Mouse (Mus musculus) heart, postnatal 0 days (tissue): Measurements from ENCODE around the gene Lhcgr. TPM values are rescaled to one million over a fixed set of nuclear protein-coding genes. Genes with fewer than 3 reads are reported as not detected.

Source experiments
- ATAC-seq: fragments of 200-750 bp; cut with Nextera tagmentation; 2 replicates; pipeline ENCODE4 v1.8.0; 2017; ENCODE audit warnings: low read depth, moderate number of reproducible peaks, moderate library complexity; ENCODE audit not compliant: insufficient read depth
- DNase-seq: peaks from one replicate; pipeline ENCODE4 v3.0.0-alpha.2; 2016; ENCODE audit warnings: low spot score
- H3K27ac ChIP-seq: fragments of 300-500 bp; sonication (generic); 2 replicates; pipeline ENCODE4 v1.5.1; 2014; ENCODE audit warnings: low read depth, mild to moderate bottlenecking
- H3K27me3 ChIP-seq: fragments of 300-500 bp; sonication (generic); 2 replicates; pipeline ENCODE4 v1.6.1; 2014; ENCODE audit warnings: low read length, mixed read lengths; ENCODE audit not compliant: control insufficient read depth, insufficient read depth
- H3K36me3 ChIP-seq: fragments of 300-500 bp; sonication (generic); replicated peaks from 2 replicates; pipeline ENCODE4 v1.6.1; 2014; ENCODE audit warnings: low read length, mixed read lengths; ENCODE audit not compliant: control insufficient read depth, insufficient read depth
- H3K4me1 ChIP-seq: fragments of 300-500 bp; sonication (generic); 2 replicates; pipeline ENCODE4 v1.6.1; 2014; ENCODE audit warnings: antibody characterized with exemption; ENCODE audit not compliant: control insufficient read depth, insufficient read depth
- H3K4me2 ChIP-seq: fragments of 300-500 bp; sonication (generic); 2 replicates; pipeline ENCODE4 v1.6.1; 2014; ENCODE audit warnings: low read depth, mild to moderate bottlenecking, low read length, moderate library complexity
- H3K4me3 ChIP-seq: fragments of 300-500 bp; sonication (generic); 2 replicates; pipeline ENCODE4 v1.5.1; 2014; ENCODE audit warnings: low read depth, low read length
- H3K9ac ChIP-seq: fragments of 300-500 bp; sonication (generic); replicated peaks from 2 replicates; pipeline ENCODE4 v1.6.1; 2014; ENCODE audit warnings: low read depth, low read length, mixed read lengths
- H3K9me3 ChIP-seq: fragments of 300-500 bp; sonication (generic); replicated peaks from 2 replicates; pipeline ENCODE4 v1.6.1; 2016; ENCODE audit warnings: low read length; ENCODE audit not compliant: control insufficient read depth
- CTCF ChIP-seq: IDR thresholded peaks from 2 replicates; pipeline ENCODE4 v1.5.1; 2016; ENCODE audit warnings: antibody characterized with exemption, control low read depth, low read depth
- EP300 ChIP-seq: IDR thresholded peaks from 2 replicates; pipeline ENCODE4 v1.6.1; 2016; ENCODE audit warnings: antibody characterized with exemption, low read depth
- WGBS: fragments of 180-500 bp; shearing (Covaris S2); extraction: QIAGEN DNeasy Blood & Tissue Kit; methylation state at CpG from one replicate; pipeline ENCODE4 v1.1.7; 2014; 5-methylcytosine and 5-hydroxymethylcytosine counted together
- polyA plus RNA-seq: library from polyadenylated mRNA; unstranded; fragments of >200 nt; fragmentation: Nextera tagmentation; extraction: Ambion mirVana; gene quantifications from 2 replicates; pipeline ENCODE4 v1.2.1, GENCODE M21; 2015
- total RNA-seq: library from RNA; depleted of rRNA; stranded (reverse); fragments of >200 nt; gene quantifications from 2 replicates; pipeline ENCODE4 v1.2.3, GENCODE M21; 2014; ENCODE audit warnings: low replicate concordance

The Lhcgr gene
- total and polyA plus RNA-seq, 2 experiments from 2014 or later, result 0.10 TPM; not detected in 1

DNA sequence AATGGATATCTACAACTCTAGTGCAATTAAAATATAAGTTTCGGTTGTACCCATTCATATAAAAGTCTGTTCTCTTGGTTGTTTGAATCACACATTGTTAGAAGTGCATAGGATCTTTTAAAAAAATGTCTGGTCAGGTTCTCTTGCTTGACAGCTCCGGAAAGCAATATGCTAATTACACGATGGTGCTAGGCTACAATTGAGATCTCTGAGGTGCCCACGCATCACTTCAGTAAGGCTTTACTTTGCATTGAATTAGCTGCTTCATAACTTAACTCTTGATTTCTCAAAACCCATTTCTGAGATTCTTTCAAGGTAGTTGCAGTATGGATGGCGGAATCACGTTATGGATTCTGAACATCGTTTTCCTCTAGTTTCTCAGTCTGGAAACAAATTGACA is 21.7 kb downstream of the Lhcgr start:
- no peak for DNase-seq
- WGBS, result 80% methylated on average over 7 of the region's 7 CpGs
- Histone ChIP-seq H3K9ac (no peak overlapping the region), H3K4me2 (no peak overlapping the region), H3K27ac (no peak overlapping the region), H3K27me3 (no peaks in the 10 kb centered on the region), H3K36me3 (no peaks in the 10 kb centered on the region), H3K4me1 (no peaks in the 10 kb centered on the region), H3K4me3 (no peak overlapping the region), H3K9me3 (no peaks in the 10 kb centered on the region)
- no peak for ATAC-seq
- TF ChIP-seq EP300 (no peak), CTCF (no peak)

DNA sequence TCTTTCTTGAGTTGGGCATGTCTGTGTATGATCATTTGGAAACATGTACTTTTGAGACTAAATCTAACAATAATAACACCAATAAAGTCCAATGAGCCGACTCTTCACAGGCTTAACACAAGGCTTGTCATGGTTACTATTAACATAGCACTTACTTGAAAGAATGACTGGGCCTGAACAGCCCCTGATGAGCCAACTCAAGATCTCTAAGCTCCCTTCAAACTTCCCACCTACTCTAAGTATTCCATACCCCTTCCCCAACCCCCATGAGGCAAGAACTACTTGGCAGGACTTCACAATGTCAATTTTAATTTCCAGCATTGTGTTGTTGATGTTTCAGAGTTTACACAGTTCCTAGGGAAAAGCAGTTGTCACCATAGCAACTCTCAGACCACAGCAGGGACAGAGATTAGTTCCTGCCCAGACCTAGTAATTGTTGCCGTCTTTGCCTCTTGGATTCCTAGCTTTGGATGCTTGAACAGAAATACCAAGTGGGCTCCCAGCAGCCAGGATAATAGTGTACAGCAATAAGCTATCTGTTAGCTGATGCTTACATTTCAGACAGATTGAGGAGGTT is 22.4 kb downstream of the Lhcgr start:
- WGBS, result 49% methylated on average over 2 of the region's 2 CpGs
- H3K4me1 ChIP-seq, result no peaks in the 10 kb centered on the region
- H3K27ac ChIP-seq, result no peak overlapping the region
- H3K27me3 ChIP-seq, result no peaks in the 10 kb centered on the region
- TF ChIP-seq CTCF (no peak), EP300 (no peak)
- H3K4me3 ChIP-seq, result no peak overlapping the region
- no peak overlapping the region for H3K9ac ChIP-seq
- H3K9me3 ChIP-seq, result no peaks in the 10 kb centered on the region
- DNase-seq (no peak), ATAC-seq (no peak)
- no peak overlapping the region for H3K4me2 ChIP-seq
- no peaks in the 10 kb centered on the region for H3K36me3 ChIP-seq

DNA sequence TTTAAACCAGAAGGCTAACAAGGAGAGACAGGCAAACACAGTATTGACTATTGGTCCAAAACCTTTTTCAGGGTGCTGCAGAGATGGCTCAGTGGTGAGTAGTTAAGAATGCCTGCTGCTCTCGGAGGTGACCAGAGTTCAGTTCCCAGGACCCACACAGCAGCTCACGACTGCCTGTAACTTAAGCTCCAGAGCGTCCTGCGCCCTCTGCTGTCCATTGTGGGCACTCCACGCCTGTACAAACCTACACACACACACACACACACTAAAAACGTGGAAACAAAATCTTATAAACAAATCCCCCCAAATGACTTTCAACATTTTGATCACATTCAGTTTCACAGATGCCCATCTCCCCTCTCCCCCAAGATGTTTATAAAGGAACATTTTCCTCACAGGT is 24.9 kb downstream of the Lhcgr start:
- Histone ChIP-seq H3K9ac (no peak overlapping the region), H3K4me2 (no peak overlapping the region), H3K36me3 (no peaks in the 10 kb centered on the region), H3K27ac (no peak overlapping the region), H3K4me3 (no peak overlapping the region), H3K9me3 (no peaks in the 10 kb centered on the region), H3K27me3 (no peaks in the 10 kb centered on the region), H3K4me1 (no peaks in the 10 kb centered on the region)
- DNase-seq (no peak), ATAC-seq (no peak)
- WGBS, result 80% methylated on average over 6 of the region's 6 CpGs
- TF ChIP-seq CTCF (no peak), EP300 (no peak)

DNA sequence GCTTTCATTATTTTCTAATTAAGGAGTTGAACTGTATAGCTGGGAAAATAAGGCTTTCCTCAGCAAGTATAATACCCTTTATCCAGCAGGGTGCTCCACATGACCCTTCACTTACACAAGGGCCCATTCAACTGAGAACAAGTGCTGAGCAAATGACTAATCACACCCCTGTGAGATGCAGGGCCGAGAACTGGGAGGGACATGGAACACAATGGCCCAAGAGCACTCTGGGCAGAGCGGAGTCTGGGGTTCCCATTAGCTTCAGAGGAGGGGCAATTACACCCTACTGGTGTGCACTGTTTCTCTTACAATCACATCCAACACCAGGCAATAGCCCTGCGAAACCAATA is 27.7 kb downstream of the Lhcgr start:
- ATAC-seq, result no peak
- no peak for TF ChIP-seq CTCF
- TF ChIP-seq EP300, result no peak
- H3K27ac ChIP-seq, result no peak overlapping the region
- 77% methylated on average over 3 of the region's 3 CpGs for WGBS
- DNase-seq, result no peak
- H3K4me2 ChIP-seq, result no peak overlapping the region
- H3K9ac ChIP-seq, result no peak overlapping the region
- H3K9me3 ChIP-seq, result no peaks in the 10 kb centered on the region
- no peaks in the 10 kb centered on the region for H3K4me1 ChIP-seq
- H3K4me3 ChIP-seq, result no peak overlapping the region
- no peaks in the 10 kb centered on the region for H3K27me3 ChIP-seq
- no peaks in the 10 kb centered on the region for H3K36me3 ChIP-seq

DNA sequence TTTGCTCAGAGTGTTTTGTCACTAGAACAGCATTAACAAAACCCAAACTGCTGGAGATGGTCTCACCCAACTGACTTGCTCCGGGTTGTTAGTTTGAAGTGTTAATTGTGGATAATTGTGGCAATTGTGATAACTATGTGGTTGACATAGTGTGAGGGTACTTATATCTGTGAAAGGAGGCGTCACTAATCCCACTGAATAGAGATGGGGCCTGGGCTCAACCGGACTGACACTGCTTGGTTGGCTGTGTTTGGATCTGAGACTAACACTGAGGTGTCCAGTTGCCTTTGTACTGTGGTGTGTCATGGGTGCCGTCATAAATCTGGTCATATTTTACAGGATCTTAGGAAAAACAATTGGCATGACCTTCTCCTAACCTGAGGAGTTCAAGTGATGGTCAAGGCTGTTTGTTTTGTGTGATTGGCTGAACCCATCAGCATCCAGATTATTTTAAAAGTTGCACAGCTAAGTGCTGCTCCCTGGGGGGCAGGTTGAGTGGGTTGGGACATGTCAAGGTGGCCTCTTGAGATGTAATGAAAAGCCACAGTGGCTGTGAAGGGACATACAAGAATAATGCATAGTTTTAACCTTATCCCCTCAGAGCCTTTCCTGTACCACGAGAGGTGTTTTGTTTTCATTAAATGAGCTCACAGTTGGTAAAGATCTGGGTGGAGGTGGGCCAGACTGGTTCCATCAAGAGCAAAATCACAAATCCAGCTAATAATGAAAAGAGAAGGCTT is 28.2 kb downstream of the Lhcgr start:
- no peaks in the 10 kb centered on the region for H3K4me1 ChIP-seq
- H3K27ac ChIP-seq, result no peak overlapping the region
- no peaks in the 10 kb centered on the region for H3K27me3 ChIP-seq
- no peak overlapping the region for H3K4me3 ChIP-seq
- H3K9ac ChIP-seq, result no peak overlapping the region
- ATAC-seq (no peak), DNase-seq (no peak)
- TF ChIP-seq CTCF, result no peak
- no peaks in the 10 kb centered on the region for H3K9me3 ChIP-seq
- no peaks in the 10 kb centered on the region for H3K36me3 ChIP-seq
- H3K4me2 ChIP-seq, result no peak overlapping the region
- WGBS, result 53% methylated on average over 5 of the region's 5 CpGs

DNA sequence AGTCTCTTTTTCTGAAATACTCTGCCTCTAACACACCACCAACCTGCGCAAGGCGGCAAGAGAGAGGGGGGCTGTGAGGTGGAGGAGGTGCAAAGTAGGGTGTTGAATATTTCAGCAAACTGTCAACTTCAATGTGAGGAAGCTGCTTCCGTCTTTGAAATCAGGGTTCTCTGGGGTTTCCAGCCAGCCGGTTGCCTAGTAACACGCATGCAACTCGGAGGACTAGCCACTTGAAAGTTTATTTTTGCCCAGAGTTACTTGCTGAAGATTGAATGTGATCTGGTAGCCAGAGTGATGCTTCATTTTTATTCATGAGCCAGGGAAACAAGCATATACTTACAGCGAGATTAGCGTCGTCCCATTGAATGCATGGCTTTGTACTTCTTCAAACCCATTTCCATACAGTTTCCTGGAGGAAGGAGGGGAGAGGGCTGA is 33.8 kb downstream of the Lhcgr start:
- 0 out of 2 replicates have a peak, but pooled peaks cover 3% of the 10 kb centered on the region for H3K4me1 ChIP-seq
- no peaks in the 10 kb centered on the region for H3K36me3 ChIP-seq
- TF ChIP-seq CTCF, result no peak
- no peak for TF ChIP-seq EP300
- no peak overlapping the region for H3K9ac ChIP-seq
- no peak for ATAC-seq
- H3K9me3 ChIP-seq, result no peaks in the 10 kb centered on the region
- H3K27ac ChIP-seq, result no peak overlapping the region
- H3K4me3 ChIP-seq, result no peak overlapping the region
- DNase-seq, result no peak
- 9% methylated on average over 9 of the region's 9 CpGs for WGBS
- H3K27me3 ChIP-seq, result 0 out of 2 replicates have a peak, but pooled peaks cover 8% of the 10 kb centered on the region
- H3K4me2 ChIP-seq, result no peak overlapping the region
